Mouse (Mus musculus) adrenal gland (tissue): Measurements from ENCODE around the gene Zfpm1.
"Not testable (repeated sequence)": the region's sequence is repeated elsewhere in the genome, so short reads cannot be mapped to it uniquely, and the experiment has no call there.

Source experiments
- intact Hi-C: fragments of 180-260 bp; cut with DNase I; formaldehyde crosslinking; loops from one replicate; pipeline ENCODE4 v1.15.1; 2025

The Zfpm1 gene

GRCm38 (mm10) chr8:122323951-122324402, 42.0 kb downstream of the Zfpm1 start:
- intact Hi-C loops = not testable (repeated sequence)

DNA sequence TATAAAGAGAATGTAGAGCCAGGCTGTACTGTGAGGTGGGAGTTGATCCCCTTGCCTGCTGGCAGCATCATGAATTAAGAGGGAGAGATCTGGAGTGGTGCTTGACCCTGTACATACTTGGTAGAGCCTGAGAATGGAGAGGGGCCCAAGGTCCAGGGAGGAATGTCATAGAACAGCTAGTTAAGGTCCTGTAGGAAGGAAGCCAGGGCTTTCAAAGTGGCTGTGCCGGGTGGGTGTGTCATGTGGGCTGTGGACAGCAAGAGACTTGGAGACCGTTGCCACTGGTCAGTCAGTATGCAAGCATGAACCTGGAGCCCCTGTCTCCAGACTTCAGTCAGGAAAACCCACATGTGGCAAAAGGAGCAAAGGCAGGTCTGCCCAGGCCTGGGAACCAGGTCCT, 43.3 kb downstream of the Zfpm1 start:
- intact Hi-C loops = no loop called here

- intact Hi-C loops = no loop called here
These were observed 44.2 kb downstream of the Zfpm1 start for GRCm38 (mm10) chr8:122326114-122326542.

- intact Hi-C loops = no loop called here
These were observed 47.1 kb downstream of the Zfpm1 start for GRCm38 (mm10) chr8:122329072-122329471.

DNA sequence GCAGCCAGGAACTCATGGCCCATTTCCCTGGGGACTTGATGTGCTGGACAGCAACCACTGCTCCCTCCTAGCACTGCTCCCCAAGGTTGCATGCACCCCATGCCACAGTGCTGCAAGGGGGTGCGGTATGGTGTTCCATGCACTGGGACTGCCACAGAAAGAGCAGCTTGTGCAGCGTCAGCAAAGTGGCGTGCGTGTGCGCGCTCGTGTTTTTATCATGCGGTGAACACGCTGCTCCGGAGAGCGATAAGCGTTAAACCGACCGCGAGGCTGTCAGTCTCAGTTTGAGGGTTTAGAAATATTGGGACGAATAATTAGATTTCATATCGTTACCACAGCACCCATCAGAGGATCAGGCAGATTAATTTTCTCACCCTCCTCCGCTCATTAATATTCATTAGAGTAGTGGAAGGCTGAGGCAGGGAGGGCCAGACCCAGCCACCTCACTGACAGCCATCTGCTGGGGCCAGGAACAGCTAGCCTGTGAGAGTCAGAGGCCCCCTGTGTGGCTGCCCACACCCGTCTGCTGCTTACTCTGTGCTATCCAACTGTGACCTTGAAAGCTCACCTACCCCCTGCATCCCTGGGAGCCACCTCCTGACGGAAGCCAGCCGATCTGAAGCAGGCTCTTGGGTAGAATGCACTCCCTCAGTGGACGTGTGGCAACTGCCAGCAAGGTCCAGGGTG, 47.8 kb downstream of the Zfpm1 start:
- intact Hi-C loops = loop anchor here (5.0 kb wide), 1 partner anchor 38 kb away; no protein-coding TSS in a partner anchor

DNA sequence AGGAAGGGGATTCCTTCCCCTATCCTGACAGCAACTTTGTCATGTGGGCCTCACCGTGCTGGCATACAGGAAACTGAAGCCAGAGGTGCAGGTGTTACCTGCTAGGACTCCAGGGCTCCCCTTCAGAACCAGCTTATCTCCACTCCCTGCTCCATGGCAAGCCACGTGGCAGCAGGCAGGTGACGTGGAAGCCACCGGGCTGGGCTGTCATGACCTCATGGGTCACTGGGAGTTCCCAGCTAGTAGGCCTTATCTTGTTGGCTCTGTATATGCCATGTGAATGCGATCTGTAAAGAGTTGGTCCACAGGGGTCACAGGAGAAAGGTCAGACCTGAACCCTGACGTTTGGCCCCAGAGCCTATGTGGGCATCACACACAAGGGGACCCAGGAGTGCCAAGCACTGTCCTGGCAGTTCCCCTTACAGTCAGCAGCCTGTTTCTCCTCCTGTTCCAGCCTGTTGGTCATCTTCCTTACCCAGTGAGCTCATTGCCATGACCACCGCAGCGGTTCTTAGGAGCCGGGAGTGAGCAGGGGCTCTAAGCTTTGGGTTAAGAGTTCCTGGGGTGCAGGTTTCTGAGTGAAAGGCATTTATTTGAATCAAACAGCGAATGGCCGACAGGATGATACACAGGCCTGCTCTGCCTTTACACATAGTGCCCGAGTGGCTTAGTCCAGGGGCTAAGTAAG, 48.6 kb downstream of the Zfpm1 start:
- intact Hi-C loops = loop anchor here (5.0 kb wide), 1 partner anchor 37 kb away; no protein-coding TSS in a partner anchor

DNA sequence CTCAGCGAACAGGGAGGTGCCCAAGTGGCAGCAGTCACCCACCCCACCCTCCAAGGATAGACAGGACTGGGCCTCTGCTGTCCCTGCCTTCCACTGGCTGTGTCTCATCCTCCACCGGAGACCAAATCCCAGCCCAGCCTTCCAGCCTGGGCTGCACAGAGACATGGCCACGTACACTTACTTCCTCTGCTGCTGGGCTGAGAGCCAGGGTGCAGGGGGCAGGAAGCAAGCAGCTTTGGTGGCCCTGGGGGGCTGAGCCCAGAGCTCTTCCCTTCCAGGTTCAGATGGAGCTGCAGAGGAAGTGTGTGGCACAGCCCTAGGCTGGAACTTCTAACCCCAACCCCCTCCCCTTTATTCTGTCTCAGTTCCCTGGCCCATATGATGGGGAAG, 49.2 kb downstream of the Zfpm1 start:
- intact Hi-C loops = loop anchor here (5.0 kb wide), 1 partner anchor 36 kb away; no protein-coding TSS in a partner anchor

- intact Hi-C loops = loop anchor here (1.0 to 5.0 kb wide), 3 partner anchors 34 to 355 kb away; no protein-coding TSS in a partner anchor
These were observed 51.0 kb downstream of the Zfpm1 start for GRCm38 (mm10) chr8:122332753-122333506.

DNA sequence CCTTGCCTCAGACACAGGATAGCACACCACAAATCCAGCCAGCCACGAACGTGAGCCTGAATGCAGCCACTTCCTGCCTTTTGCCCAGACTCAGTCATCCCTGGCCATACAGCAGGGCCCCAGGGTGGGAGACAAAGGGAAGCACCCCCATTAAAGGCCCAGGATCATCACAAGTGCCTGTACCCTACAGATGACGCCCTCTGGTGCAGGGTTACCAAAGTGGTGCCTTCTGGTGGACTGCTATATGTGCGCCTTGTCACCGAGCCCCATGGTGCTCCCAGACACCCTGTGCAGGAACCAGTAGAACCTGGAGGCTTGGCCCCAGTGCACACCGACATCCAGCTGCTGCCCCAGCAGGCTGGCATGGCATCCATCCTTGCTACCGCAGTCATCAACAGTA, 51.6 kb downstream of the Zfpm1 start:
- intact Hi-C loops = loop anchor here (1.0 to 5.0 kb wide), 3 partner anchors 34 to 355 kb away; no protein-coding TSS in a partner anchor

GRCm38 (mm10) chr8:122334791-122335490, 53.0 kb downstream of the Zfpm1 start:
- intact Hi-C loops = loop anchor here (5.0 kb wide), 1 partner anchor 32 kb away; no protein-coding TSS in a partner anchor

DNA sequence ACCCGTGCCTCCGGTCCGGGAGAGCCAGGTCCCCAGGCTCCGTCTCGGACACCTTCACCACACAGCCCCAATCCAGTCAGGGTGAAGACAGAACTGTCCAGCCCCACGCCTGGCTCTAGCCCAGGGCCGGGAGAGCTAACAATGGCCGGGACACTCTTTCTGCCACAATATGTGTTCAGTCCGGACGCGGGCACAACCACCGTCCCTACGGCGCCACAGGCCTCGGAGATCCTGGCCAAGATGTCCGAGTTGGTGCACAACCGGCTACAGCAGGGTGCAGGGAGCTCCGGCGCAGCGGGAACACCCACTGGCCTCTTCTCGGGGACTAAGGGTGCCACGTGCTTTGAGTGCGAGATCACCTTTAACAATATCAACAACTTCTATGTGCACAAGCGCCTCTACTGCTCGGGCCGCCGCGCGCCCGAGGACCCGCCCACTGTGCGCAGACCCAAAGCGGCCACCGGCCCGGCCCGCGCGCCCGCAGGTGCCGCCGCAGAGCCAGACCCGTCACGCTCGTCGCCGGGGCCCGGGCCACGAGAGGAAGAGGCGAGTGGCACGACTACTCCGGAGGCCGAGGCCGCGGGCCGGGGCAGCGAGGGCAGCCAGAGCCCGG, 53.8 kb downstream of the Zfpm1 start:
- intact Hi-C loops = no loop called here

DNA sequence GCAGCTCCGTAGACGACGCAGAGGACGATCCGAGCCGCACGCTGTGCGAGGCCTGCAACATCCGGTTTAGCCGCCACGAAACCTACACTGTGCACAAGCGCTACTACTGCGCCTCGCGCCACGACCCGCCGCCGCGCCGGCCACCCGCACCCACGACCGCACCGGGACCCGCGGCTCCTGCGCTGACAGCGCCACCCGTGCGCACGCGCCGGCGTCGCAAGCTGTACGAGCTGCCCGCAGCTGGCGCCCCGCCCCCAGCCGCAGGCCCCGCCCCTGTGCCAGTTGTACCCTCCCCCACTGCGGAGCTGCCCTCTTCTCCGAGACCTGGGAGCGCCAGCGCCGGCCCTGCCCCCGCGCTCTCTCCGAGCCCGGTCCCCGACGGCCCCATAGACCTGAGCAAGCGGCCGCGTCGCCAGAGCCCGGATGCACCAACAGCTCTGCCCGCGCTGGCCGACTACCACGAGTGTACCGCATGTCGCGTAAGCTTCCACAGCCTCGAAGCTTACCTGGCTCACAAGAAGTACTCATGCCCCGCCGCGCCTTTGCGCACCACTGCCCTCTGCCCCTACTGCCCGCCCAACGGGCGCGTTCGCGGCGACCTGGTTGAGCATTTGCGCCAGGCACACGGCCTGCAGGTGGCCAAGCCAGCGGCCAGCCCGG, 54.4 kb downstream of the Zfpm1 start:
- intact Hi-C loops = no loop called here

DNA sequence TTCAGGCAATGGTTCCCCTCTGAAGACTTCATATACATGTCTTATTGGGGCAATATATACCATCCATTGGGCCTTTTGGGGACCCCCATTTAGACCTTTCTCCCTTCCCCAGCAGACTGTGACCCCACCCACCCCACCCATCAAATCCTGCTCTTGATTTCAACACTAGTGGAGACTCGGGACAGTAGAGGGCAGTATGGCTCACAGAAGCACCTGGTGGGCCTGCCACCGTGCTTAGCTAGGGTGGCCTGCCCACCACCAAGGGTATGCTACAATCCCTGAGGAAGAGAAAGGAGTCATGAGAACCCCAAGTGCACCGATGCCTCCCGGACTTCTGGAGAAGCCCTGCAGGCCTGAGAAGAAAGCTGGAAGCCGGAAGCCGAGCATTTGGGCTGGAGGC, 56.9 kb downstream of the Zfpm1 start:
- intact Hi-C loops = no loop called here

DNA sequence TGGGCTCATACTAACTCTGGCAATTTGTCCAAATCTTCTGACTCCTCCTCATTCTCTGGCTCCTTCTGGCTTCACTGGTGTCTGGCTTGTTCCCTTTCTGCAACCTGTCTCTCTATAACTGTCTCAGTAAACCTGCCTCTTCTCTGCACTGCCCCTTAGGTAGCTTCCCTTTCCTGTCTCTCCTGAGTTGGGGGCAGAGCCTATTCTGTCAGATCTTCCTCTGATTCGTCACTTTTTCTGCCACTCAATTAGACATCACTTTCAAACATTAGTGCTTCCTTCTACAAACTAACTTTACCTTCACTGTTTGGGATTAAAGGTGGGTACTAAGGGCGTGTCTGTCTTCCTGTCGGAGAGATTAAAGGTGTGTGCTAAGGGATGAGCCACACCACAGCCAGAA, 58.8 kb downstream of the Zfpm1 start:
- intact Hi-C loops = no loop called here

- intact Hi-C loops = no loop called here
These were observed 59.8 kb downstream of the Zfpm1 start for GRCm38 (mm10) chr8:122341790-122342189.

- intact Hi-C loops = no loop called here
These were observed 60.4 kb downstream of the Zfpm1 start for GRCm38 (mm10) chr8:122342362-122342761.

DNA sequence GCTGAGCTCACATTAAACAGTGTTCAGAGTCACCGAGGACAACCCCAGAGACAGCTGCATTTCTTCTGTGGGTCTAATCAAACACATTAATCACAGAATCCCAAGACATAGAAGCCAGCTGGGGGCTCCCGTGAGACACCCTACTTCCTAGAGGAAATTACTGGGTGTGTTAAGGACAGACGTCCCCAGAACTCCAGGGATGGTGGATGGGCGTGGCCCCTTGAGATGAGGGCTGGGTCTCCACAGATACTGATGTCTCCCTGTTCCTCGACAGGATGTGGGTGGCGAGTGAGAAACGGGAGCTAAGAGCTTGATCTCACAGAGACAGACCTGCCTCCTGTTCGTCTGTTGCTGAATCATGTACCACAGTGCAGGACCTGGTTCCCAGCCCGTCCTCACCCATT, 60.9 kb downstream of the Zfpm1 start:
- intact Hi-C loops = no loop called here

GRCm38 (mm10) chr8:122343341-122343740, 61.4 kb downstream of the Zfpm1 start:
- intact Hi-C loops = no loop called here

GRCm38 (mm10) chr8:122343758-122344157, 61.8 kb downstream of the Zfpm1 start:
- intact Hi-C loops = no loop called here

DNA sequence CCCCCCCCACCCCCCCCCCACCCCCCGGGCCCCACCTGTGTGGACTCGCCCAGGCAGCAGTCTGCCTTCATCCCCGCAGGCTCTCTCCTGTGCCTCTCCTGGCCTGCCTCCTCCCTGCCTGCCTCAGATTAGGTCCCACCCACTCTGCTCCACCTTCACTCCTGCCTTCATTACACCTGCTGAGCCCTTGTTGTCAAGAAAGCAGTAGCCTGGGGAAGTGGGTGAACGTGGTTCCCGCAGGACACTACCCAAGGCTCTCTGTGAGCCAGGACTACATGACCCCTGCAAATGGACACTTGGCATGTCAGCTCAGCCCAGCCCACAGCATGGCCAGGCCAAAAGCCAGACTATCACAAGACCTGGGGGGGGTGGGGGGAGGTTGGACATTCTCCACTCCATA, 62.3 kb downstream of the Zfpm1 start:
- intact Hi-C loops = no loop called here
